Mouse (Mus musculus) midbrain, embryonic 16.5 days (tissue): ENCODE measurements around the gene Ylpm1. TPM values are rescaled to one million over a fixed set of nuclear protein-coding genes. Genes with fewer than 3 reads are reported as not detected.

Experiments used
- ATAC-seq: fragments of 200-750 bp; cut with Nextera tagmentation; 2 replicates; pipeline ENCODE4 v1.8.0; 2017; ENCODE audit warnings: moderate TSS enrichment
- H3K27ac ChIP-seq: fragments of 300-500 bp; sonication (generic); 2 replicates; pipeline ENCODE4 v1.5.1; 2014; ENCODE audit warnings: mild to moderate bottlenecking, low read length, mixed read lengths
- H3K27me3 ChIP-seq: fragments of 300-500 bp; sonication (generic); 2 replicates; pipeline ENCODE4 v1.6.1; 2014; ENCODE audit warnings: low read depth, low read length, mixed read lengths; ENCODE audit not compliant: control insufficient read depth, insufficient read depth
- H3K36me3 ChIP-seq: fragments of 300-500 bp; sonication (generic); 2 replicates; pipeline ENCODE4 v1.6.1; 2014; ENCODE audit warnings: mild to moderate bottlenecking, low read length, moderate library complexity, mixed read lengths; ENCODE audit not compliant: control insufficient read depth, insufficient read depth
- H3K4me1 ChIP-seq: fragments of 300-500 bp; sonication (generic); 2 replicates; pipeline ENCODE4 v1.6.1; 2014; ENCODE audit warnings: mild to moderate bottlenecking, low read length, mixed read lengths; ENCODE audit not compliant: control insufficient read depth, insufficient read depth
- H3K4me2 ChIP-seq: fragments of 300-500 bp; sonication (generic); 2 replicates; pipeline ENCODE4 v1.6.1; 2014; ENCODE audit warnings: mild to moderate bottlenecking, low read length, mixed read lengths
- H3K4me3 ChIP-seq: fragments of 300-500 bp; sonication (generic); 2 replicates; pipeline ENCODE4 v1.5.1; 2014; ENCODE audit warnings: low read depth, mild to moderate bottlenecking, low read length, moderate library complexity, mixed read lengths
- H3K9ac ChIP-seq: fragments of 300-500 bp; sonication (generic); 2 replicates; pipeline ENCODE4 v1.6.1; 2014; ENCODE audit warnings: low read depth, low read length, mixed read lengths
- H3K9me3 ChIP-seq: fragments of 300-500 bp; sonication (generic); replicated peaks from 2 replicates; pipeline ENCODE4 v1.6.1; 2014; ENCODE audit warnings: mild to moderate bottlenecking, low read length, mixed read lengths; ENCODE audit not compliant: control insufficient read depth, poor library complexity, severe bottlenecking
- WGBS: fragments of 180-500 bp; shearing (Covaris S2); extraction: QIAGEN DNeasy Blood & Tissue Kit; methylation state at CpG from one replicate; pipeline ENCODE4 v1.1.7; 2014; 5-methylcytosine and 5-hydroxymethylcytosine counted together
- polyA plus RNA-seq: library from polyadenylated mRNA; unstranded; fragments of >200 nt; fragmentation: Nextera tagmentation; extraction: Ambion mirVana; gene quantifications from 2 replicates; pipeline ENCODE4 v1.2.1, GENCODE M21; 2015

Gene Ylpm1
- polyA plus RNA-seq, 1 experiment from 2014 or later, result 30.3 TPM

- WGBS, result 86% methylated on average over 16 of the region's 16 CpGs
- no peak for ATAC-seq
- Histone ChIP-seq H3K36me3 (peaks cover 5% of the 10 kb centered on the region; the same call in 1 of the 2 replicates), H3K9me3 (no peaks in the 10 kb centered on the region), H3K4me2 (peak overlapping the region; percentile 96), H3K4me1 (peaks cover 21% of the 10 kb centered on the region), H3K4me3 (no peak overlapping the region; the same call in 1 of the 2 replicates), H3K27ac (no peak overlapping the region), H3K9ac (no peak overlapping the region), H3K27me3 (no peaks in the 10 kb centered on the region)
Observed at GRCm38 (mm10) chr12:84968831-84969655, 27.1 kb upstream of the Ylpm1 start.

GRCm38 (mm10) chr12:84969656-84970427, 26.3 kb upstream of the Ylpm1 start:
- H3K27ac ChIP-seq, result no peak overlapping the region
- H3K36me3 ChIP-seq, result peaks cover 7% of the 10 kb centered on the region; the same call in 1 of the 2 replicates
- WGBS, result 29% methylated on average over 15 of the region's 15 CpGs
- ATAC-seq, result no peak
- peaks cover 21% of the 10 kb centered on the region for H3K4me1 ChIP-seq
- no peaks in the 10 kb centered on the region for H3K27me3 ChIP-seq
- no peaks in the 10 kb centered on the region for H3K9me3 ChIP-seq
- peak overlapping the region; percentile 90 for H3K9ac ChIP-seq
- peak overlapping the region; percentile 96 for H3K4me2 ChIP-seq
- peak overlapping the region; percentile 78 for H3K4me3 ChIP-seq

DNA sequence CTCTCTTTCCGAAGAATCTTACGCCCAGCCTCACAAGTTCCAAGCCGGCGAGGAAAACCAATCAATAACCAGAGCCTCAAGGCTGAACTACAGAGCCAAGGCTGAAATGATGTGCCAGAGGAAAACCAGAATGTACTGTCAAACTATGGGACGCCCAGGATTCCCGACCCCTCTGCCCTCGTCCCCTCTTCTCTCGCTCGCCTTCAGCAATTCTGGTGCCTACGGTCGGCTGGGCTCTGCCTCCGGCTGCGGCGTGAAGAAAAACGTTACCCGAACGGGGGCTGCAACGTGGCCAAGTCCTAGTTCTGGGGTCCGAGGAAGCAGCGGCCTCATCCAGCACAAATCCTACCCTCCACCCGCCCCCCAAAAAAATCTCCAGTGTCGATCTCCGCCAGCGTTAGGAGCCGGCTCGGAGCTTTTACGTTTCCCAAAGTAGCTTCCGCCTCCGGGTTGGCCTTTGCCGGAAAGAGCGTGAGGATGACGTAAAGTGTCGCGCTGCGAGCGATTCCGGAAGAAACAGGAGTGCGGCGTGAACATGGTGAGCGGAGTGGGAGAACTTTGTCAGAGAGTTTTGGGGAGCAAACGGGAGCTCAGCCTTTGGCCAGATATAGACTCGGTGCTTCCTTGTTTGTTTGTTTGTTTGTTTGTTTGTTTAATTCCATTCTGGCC, 25.6 kb upstream of the Ylpm1 start, which contains the start of the genes Fcf1 and Arel1:
TSS of gene Fcf1 (plus strand) at position 470 of the 669 bp plus-strand sequence.
TSS of gene Arel1 (minus strand) at position 473 of the 669 bp plus-strand sequence.
- peak; percentile 80 for ATAC-seq
- Histone ChIP-seq H3K4me2 (peak within 1 kb of the TSS; percentile 96), H3K36me3 (peaks cover 12% of the 10 kb centered on the region), H3K9ac (peak within 1 kb of the TSS; percentile 90), H3K4me1 (peaks cover 21% of the 10 kb centered on the region), H3K27ac (peak within 1 kb of the TSS; percentile 70), H3K4me3 (peak within 1 kb of the TSS; percentile 78), H3K9me3 (no peaks in the 10 kb centered on the region), H3K27me3 (no peaks in the 10 kb centered on the region)
- WGBS, result under 1% methylated on average over 42 of the region's 42 CpGs

- no peaks in the 10 kb centered on the region for H3K4me1 ChIP-seq
- H3K4me2 ChIP-seq, result no peak overlapping the region
- H3K27ac ChIP-seq, result no peak overlapping the region
- H3K9ac ChIP-seq, result no peak overlapping the region
- no peaks in the 10 kb centered on the region for H3K9me3 ChIP-seq
- no peak for ATAC-seq
- peaks cover 29% of the 10 kb centered on the region for H3K36me3 ChIP-seq
- WGBS, result 95% methylated on average over 2 of the region's 2 CpGs
- no peak overlapping the region for H3K4me3 ChIP-seq
- no peaks in the 10 kb centered on the region for H3K27me3 ChIP-seq
Observed at GRCm38 (mm10) chr12:84979264-84979862, 16.8 kb upstream of the Ylpm1 start.

GRCm38 (mm10) chr12:84989456-84989855, 6.7 kb upstream of the Ylpm1 start:
- WGBS, result 73% methylated on average over 4 of the region's 4 CpGs
- Histone ChIP-seq H3K9me3 (no peaks in the 10 kb centered on the region), H3K4me1 (no peaks in the 10 kb centered on the region), H3K36me3 (no peaks in the 10 kb centered on the region), H3K27ac (no peak overlapping the region), H3K4me3 (no peak overlapping the region), H3K4me2 (no peak overlapping the region), H3K27me3 (no peaks in the 10 kb centered on the region), H3K9ac (no peak overlapping the region)
- no peak for ATAC-seq

DNA sequence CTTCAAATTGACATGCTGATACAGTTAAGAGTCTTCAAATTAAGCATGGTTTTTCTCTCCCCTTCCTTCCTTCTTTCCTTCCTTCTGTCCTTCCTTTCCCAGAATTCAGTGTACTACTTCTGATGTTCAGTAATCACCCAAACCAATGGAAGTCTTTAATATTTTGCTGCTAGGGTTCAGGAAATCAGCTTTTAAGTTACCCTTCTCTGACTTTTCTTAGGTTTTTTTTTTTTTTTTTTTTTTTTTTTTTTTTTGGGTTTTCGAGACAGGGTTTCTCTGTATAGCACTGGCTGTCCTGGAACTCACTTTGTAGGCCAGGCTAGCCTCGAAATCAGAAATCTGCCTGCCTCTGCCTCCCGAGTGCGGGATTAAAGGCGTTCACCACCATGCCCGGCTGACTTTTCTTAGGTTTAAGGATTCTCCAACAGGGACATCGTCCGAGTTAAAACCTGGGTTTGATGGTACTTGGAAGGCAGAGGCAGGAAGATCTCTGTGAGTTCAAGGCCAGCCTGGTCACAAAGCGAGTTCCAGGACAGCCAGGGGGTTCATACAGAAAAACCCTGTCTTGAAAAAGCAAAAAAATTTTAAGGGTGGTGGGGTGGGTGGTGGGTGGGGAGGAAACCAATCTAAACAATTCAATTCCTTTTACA, 884 bp upstream of the Ylpm1 start:
- Histone ChIP-seq H3K4me3 (peak overlapping the region; percentile 53), H3K9ac (no peak overlapping the region; the same call in 1 of the 2 replicates), H3K4me2 (peak overlapping the region; percentile 35), H3K4me1 (peaks cover 26% of the 10 kb centered on the region), H3K9me3 (no peaks in the 10 kb centered on the region), H3K27ac (no peak overlapping the region), H3K36me3 (no peaks in the 10 kb centered on the region), H3K27me3 (no peaks in the 10 kb centered on the region)
- 92% methylated on average over 8 of the region's 9 CpGs for WGBS
- ATAC-seq, result no peak

DNA sequence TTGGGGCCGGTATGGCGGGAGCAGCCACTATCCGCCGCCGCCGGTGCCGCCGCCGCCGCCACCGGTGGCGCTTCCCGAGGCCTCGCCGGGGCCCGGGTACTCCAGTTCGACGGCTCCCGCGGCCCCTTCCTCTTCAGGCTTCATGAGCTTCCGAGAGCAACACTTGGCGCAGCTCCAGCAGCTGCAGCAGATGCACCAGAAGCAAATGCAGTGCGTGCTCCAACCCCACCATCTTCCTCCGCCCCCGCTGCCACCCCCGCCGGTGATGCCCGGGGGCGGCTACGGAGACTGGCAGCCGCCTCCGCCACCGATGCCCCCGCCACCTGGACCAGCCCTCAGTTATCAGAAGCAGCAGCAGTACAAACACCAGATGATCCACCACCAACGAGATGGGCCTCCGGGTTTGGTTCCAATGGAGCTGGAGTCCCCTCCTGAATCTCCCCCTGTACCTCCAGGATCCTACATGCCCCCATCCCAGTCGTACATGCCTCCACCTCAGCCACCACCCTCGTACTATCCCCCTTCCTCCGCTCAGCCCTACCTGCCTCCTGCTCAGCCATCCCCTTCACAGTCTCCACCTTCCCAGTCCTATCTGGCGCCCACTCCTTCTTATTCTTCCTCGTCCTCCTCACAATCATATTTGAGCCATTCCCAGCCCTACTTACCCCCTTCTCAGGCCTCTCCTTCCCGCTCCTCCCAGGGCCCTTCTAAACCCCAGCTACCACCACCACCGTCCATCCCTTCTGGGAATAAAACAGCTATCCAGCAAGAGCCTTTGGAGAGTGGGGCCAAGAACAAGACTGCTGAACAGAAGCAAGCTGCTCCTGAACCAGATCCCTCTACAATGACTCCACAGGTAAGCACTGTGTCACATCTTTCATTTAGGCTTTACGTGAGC, 629 bp downstream of the Ylpm1 start:
- H3K4me1 ChIP-seq, result peaks cover 26% of the 10 kb centered on the region
- H3K9ac ChIP-seq, result peak overlapping the region; percentile 80
- H3K27ac ChIP-seq, result peak overlapping the region; percentile 89
- no peaks in the 10 kb centered on the region for H3K27me3 ChIP-seq
- no peaks in the 10 kb centered on the region for H3K36me3 ChIP-seq
- WGBS, result under 1% methylated on average over 41 of the region's 44 CpGs
- ATAC-seq, result peak; percentile 69
- H3K4me3 ChIP-seq, result peak overlapping the region; percentile 53
- H3K4me2 ChIP-seq, result peak overlapping the region; percentile 97
- no peaks in the 10 kb centered on the region for H3K9me3 ChIP-seq
